Mouse (Mus musculus) central nervous system, embryonic 14 days (tissue): ENCODE measurements around the gene Rbm3. TPM values are rescaled to one million over a fixed set of nuclear protein-coding genes. Genes with fewer than 3 reads are reported as not detected.

Experiments
- polyA plus RNA-seq: library from polyadenylated mRNA; depleted of rRNA; stranded (reverse); fragments of >200 nt; gene quantifications from 2 replicates; pipeline ENCODE4 v1.2.3, GENCODE M21; 2012; rRNA removed

The Rbm3 gene
- 462 and 530 TPM in 2 replicates for polyA plus RNA-seq

DNA sequence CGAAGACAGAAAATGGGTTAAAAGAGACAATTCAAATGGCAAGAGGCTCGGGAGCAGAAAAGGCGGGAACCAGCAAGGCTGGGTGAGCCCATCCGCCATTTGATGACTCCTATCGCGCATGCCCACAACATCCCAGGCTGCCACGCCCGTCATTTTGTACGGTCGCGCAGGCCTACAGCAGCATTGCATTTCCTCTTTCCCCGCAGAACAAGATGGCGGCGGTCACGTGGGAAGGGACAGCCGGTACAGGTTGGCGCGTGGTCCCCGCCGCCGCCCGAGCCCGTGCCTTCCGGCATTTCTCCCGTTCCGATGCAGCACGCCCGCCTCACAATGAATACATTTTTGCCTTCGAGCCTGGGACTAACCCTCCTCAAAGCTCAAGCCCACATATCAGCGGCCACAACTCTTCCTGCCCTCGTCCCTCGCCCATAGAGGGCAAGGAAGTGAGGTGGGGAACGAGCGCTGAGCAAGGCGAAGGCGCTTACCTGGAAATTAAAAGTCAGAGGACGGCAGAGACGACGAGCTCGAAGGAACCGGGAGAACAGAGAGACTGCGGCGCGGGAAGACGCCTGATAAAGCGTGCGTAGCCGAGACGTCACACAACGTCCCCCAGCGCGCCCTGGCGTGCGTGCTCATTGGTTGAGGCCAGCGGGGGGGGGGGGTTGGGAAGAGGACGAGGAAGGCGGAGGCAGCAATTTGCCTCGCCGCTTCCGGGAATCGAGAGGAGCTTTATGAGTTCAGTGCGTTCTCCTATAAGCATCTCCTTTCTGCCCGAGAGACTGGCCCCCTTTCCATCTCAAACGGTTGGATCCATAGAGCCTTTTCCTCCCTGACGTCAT, at the start of gene Rbm3:
TSS of gene Rbm3 (minus strand) at position 728 of the 839 bp plus-strand sequence.

DNA sequence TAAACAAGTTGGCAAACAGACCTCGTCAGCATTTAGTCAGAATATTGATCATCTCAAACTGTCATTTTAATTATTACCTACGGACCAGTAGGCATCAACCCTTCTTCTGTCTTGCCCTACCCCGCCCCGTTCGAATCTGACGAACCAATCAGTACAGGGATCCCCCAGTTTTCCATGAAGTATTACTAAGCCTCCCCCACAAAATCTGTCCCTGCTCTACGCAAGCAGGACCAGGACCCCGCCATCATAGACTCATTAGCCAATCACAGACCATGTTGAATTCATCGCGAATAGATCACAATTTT, 47.7 kb upstream of the Rbm3 start, which contains the start of gene Ebp:
TSS of gene Ebp (minus strand) at position 94 of the 305 bp plus-strand sequence.

DNA sequence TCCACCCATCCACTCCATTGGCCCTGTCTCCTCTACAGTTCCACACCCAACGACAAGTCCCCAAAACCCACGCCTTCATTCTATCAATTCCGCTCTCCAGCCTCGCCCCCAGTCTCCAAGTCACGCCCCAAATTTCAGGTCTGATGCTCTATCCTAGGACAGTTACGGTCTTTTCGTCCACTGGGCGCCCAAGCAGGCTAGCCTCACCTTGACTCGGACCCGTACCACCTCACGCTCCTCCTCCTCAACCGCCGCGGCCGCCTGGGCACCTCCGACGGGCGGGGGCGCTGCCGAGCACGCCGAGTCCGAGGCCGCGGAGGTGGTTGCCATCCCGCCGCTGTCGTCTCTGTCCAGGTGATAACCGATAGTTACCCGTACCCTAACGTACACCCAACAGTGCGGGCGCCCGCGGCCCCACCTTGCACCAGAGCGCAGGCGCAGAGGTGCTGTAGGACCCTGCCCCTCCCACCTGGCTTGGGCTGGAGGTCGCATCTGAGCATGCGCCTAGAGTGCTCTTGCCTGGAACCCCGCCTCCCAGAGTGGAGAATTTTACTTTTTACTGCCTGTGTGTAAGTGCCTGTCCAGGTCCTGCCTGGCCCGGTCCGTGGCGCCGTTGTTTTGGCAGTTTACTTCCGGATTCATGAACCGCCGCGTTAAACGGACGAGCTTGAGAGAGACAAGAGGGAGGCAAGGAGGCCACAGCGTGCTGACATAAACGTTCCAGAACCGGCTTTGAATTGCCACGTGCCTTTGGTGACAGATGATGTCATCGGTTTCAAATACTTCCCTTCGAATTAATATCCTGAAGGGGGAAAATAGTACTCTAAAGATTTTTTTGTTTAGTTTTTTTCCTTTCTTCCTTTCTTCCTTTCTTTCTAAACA, 30.1 kb upstream of the Rbm3 start, which contains the start of gene Tbc1d25:
TSS of gene Tbc1d25 (minus strand) at position 678 of the 882 bp plus-strand sequence.

DNA sequence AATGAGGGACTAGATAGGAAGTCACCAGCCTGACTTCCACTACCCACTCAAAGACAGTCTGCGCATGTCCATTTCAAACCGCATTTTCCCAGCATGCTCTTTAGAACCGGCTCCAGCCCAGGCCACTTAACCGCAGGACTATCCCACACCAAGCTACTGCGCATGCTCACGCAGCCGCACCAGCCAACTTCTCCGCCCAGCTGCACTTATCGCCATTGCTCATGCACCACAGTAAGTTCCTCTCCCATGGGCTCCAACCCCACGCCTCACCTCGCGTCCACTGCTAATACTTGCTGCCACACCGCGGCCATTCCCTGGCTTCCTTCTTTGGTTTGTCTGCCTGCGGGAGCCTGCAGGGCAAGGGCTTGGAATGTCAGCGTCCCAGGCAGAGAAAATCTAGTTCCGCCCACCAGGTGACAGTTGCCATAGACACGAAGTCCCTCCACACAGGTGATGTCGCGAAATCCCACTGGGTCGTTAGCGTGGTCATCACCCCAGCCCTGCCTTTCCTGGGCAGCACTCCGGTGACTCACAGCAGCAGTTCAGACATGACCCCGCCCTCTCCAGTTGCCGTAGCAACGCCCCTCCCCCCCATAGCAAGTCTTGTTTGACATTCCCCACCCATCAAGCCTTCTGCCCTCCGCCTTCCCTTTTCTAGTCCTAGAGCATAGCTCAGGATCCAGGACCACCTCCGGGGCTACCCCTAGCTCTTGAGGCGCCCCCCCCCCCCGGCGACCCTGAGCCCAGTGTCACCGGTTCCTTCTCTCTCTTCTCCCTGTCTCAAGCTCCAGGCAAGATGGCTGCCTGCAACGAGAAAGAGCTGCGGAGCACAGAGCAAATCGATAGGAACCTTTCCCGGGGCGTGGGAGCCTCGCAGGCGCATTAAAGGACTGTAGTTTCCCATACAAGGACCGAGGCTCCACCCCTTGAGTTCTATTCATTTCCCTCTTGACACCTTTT, 13.4 kb downstream of the Rbm3 start, which contains the start of gene Wdr13:
TSS of gene Wdr13 (minus strand) at position 876 of the 960 bp plus-strand sequence.

DNA sequence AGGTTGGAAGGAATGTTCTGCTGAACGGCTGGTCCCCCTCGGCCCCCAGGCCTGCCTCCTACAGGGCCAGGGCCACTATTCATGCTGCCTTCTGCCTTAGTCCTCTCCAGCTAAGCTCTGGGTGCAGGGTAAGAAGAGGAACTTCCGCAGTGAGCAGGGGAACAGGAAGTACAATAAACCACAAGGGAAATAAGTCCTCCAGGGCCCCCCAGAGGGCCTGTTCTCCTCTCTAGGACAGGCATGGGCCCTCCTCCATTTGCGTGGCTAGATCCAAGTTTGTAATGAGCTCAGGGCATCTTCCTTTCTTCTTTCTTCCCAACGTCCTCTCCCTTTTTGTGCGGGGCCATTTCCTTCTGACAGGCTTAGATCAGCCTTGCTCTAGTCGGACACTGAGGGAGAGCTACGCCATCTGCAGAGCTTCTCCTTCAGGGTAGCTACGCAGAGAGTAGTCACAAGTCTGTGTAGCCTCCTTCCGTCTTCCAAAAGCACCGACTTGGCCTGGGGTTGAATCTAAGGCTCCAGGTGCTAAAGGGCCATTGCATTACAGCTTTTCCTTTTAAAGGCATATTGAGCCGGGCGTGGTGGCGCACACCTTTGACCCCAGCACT, 55.2 kb downstream of the Rbm3 start, which contains the start of gene Was:
TSS of gene Was (minus strand) at position 153 of the 608 bp plus-strand sequence.

Other genes starting within 250 kb of the Rbm3 start
- 217 and 234 TPM in 2 replicates for gene Pqbp1, start 246.6 kb downstream of the Rbm3 start, polyA plus RNA-seq
- 55.3 and 58.3 TPM in 2 replicates for gene Timm17b, start 246.5 kb downstream of the Rbm3 start, polyA plus RNA-seq
- gene Gm10491, start 238.0 kb downstream of the Rbm3 start, polyA plus RNA-seq: not detected in 2 replicates
- not detected in 2 replicates for gene Gm10490, start 236.3 kb downstream of the Rbm3 start, polyA plus RNA-seq
- 65.2 and 75.6 TPM in 2 replicates for gene Pcsk1n, start 226.1 kb downstream of the Rbm3 start, polyA plus RNA-seq
- gene Eras, start 217.3 kb downstream of the Rbm3 start, polyA plus RNA-seq: 0.15 and 0.21 TPM in 2 replicates
- gene Hdac6, start 198.0 kb downstream of the Rbm3 start, polyA plus RNA-seq: 111 and 113 TPM in 2 replicates
- 0.33 and 0.34 TPM in 2 replicates for gene Gata1, start 167.8 kb downstream of the Rbm3 start, polyA plus RNA-seq
- 0.26 and 0.44 TPM in 2 replicates for gene Glod5, start 127.4 kb downstream of the Rbm3 start, polyA plus RNA-seq
- gene Suv39h1, start 71.1 kb downstream of the Rbm3 start, polyA plus RNA-seq: 52.8 and 56.5 TPM in 2 replicates
- 1.0 and 1.1 TPM in 2 replicates for gene Was, start 55.4 kb downstream of the Rbm3 start, polyA plus RNA-seq
- 193 and 209 TPM in 2 replicates for gene Wdr13, start 13.0 kb downstream of the Rbm3 start, polyA plus RNA-seq
- 24.0 and 24.2 TPM in 2 replicates for gene Tbc1d25, start 30.3 kb upstream of the Rbm3 start, polyA plus RNA-seq
- 20.1 and 22.0 TPM in 2 replicates for gene Ebp, start 47.6 kb upstream of the Rbm3 start, polyA plus RNA-seq
- 91.0 and 101 TPM in 2 replicates for gene Porcn, start 60.6 kb upstream of the Rbm3 start, polyA plus RNA-seq
- 42.2 and 45.3 TPM in 2 replicates for gene Ftsj1, start 106.5 kb upstream of the Rbm3 start, polyA plus RNA-seq
- 25.6 and 27.5 TPM in 2 replicates for gene Slc38a5, start 125.3 kb upstream of the Rbm3 start, polyA plus RNA-seq
- not detected in 2 replicates for gene Ssxb10, start 181.5 kb upstream of the Rbm3 start, polyA plus RNA-seq
- not detected in 2 replicates for gene Ssxb9, start 221.1 kb upstream of the Rbm3 start, polyA plus RNA-seq